Mouse (Mus musculus): ENCODE data around the gene Ccdc90b.

DNA sequence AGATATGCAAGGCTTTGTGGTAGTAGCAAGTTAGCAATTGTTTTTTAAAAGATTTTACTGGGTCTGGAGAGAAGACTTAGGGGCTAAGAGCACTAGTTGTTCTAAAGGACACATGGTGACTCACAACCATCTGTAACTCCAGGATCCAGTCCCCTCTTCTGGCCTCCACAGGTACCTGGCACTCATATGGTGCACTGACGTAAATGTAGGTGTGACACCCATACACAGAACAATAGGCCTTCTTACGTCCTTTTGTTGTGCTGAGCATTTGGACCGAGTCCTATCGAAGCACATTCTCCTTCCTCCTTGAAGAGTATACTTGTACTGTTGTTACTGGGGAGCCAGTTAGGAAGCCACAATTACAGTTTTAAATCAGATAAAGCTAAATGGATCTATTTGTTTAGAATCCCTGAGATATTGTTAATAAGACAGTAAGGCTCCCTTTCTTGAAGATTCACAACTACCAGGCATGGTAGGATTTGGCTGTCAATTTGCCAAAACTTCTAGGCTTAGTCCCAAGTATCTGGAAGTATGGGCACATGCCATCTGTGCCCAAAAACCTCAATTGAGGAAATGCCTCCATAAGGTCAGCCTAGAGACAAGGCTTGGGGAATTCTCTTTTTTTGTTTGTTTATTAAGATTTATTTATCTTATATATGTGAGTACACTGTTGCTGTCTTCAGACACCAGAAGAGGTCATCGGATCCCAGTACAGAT lies 19.7 kb downstream of the Ccdc90b start:
- TF ChIP-seq CTCF (IDR thresholded peaks at IDR 0.05; ENCODE audit: control insufficient read depth, insufficient read depth, low read length) (no peak), POLR2A (IDR thresholded peaks at IDR 0.05; ENCODE audit: borderline replicate concordance, control insufficient read depth, low read depth, low read length) (no peak)
